Mouse (Mus musculus) hindbrain, embryonic 11.5 days (tissue): ENCODE results near the gene Utp11. TPM values are rescaled to one million over a fixed set of nuclear protein-coding genes. Genes with fewer than 3 reads are reported as not detected.

Experiments
- ATAC-seq: fragments of 200-750 bp; cut with Nextera tagmentation; 2 replicates; pipeline ENCODE4 v1.8.0; 2017; ENCODE audit warnings: mild to moderate bottlenecking, moderate TSS enrichment, moderate library complexity; ENCODE audit not compliant: low FRiP score
- DNase-seq: peaks from one replicate; pipeline ENCODE4 v3.0.0-alpha.2; 2015; ENCODE audit warnings: low spot score
- H3K27ac ChIP-seq: fragments of 300-500 bp; sonication (generic); 2 replicates; pipeline ENCODE4 v1.5.1; 2014; ENCODE audit warnings: mild to moderate bottlenecking, low read depth, low read length
- H3K27me3 ChIP-seq: fragments of 300-500 bp; sonication (generic); 2 replicates; pipeline ENCODE4 v1.6.1; 2014; ENCODE audit warnings: mild to moderate bottlenecking, low read length, moderate library complexity, mixed read lengths; ENCODE audit not compliant: control insufficient read depth, insufficient read depth
- H3K36me3 ChIP-seq: fragments of 300-500 bp; sonication (generic); 2 replicates; pipeline ENCODE4 v1.6.1; 2014; ENCODE audit warnings: mild to moderate bottlenecking, low read length, moderate library complexity, mixed read lengths; ENCODE audit not compliant: control insufficient read depth, insufficient read depth
- H3K4me1 ChIP-seq: fragments of 300-500 bp; sonication (generic); replicated peaks from 2 replicates; pipeline ENCODE4 v1.6.1; 2014; ENCODE audit warnings: low read length, mixed read lengths; ENCODE audit not compliant: control insufficient read depth, insufficient read depth
- H3K4me2 ChIP-seq: fragments of 300-500 bp; sonication (generic); replicated peaks from 2 replicates; pipeline ENCODE4 v1.6.1; 2014; ENCODE audit warnings: mild to moderate bottlenecking, low read depth, low read length
- H3K4me3 ChIP-seq: fragments of 300-500 bp; sonication (generic); 2 replicates; pipeline ENCODE4 v1.5.1; 2014; ENCODE audit warnings: low read depth, low read length
- H3K9ac ChIP-seq: fragments of 300-500 bp; sonication (generic); 2 replicates; pipeline ENCODE4 v1.6.1; 2014; ENCODE audit warnings: low read depth, low read length
- H3K9me3 ChIP-seq: fragments of 300-500 bp; sonication (generic); 2 replicates; pipeline ENCODE4 v1.6.1; 2016; ENCODE audit warnings: low read length; ENCODE audit not compliant: control insufficient read depth
- WGBS: fragments of 180-500 bp; shearing (Covaris S2); extraction: QIAGEN DNeasy Blood & Tissue Kit; methylation state at CpG from one replicate; pipeline ENCODE4 v1.1.7; 2014; 5-methylcytosine and 5-hydroxymethylcytosine counted together
- polyA plus RNA-seq: library from polyadenylated mRNA; unstranded; fragments of >200 nt; fragmentation: Nextera tagmentation; extraction: Ambion mirVana; gene quantifications from 2 replicates; pipeline ENCODE4 v1.2.1, GENCODE M21; 2014

Utp11 gene
- polyA plus RNA-seq, 1 experiment from 2014 or later = 67.5 TPM

- H3K9me3 ChIP-seq = no peaks in the 10 kb centered on the region
- peaks cover 8% of the 10 kb centered on the region; the same call in 1 of the 2 replicates for H3K36me3 ChIP-seq
- no peaks in the 10 kb centered on the region for H3K27me3 ChIP-seq
- no peak overlapping the region for H3K9ac ChIP-seq
- DNase-seq (no peak), ATAC-seq (no peak)
- WGBS = 83% methylated on average over 4 of the region's 4 CpGs
- no peaks in the 10 kb centered on the region for H3K4me1 ChIP-seq
- no peak overlapping the region for H3K27ac ChIP-seq
- H3K4me2 ChIP-seq = no peak overlapping the region
- H3K4me3 ChIP-seq = no peak overlapping the region
These were observed 8.4 kb downstream of the Utp11 start for GRCm38 (mm10) chr4:124685004-124685403.

DNA sequence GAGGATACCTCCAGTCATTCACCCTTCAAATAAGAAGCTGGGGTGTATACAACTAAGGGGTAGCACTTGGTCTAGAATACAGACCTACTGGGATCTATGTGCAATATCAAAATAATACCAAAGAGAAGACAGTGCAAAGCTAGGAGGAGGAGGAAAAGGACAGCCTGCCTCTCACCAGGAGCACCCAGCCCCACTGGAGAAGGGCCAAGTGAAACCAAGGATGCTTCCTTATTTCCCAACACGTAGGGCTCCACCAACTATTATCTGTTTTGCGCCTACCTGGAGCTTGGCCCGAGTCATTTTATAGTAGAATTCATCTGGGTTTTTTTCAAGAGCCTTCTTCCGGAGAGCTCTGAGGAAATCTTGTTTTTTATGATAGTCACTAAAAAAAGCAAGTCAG is 9.9 kb downstream of the Utp11 start:
- Histone ChIP-seq H3K4me3 (no peak overlapping the region), H3K4me1 (no peaks in the 10 kb centered on the region), H3K27me3 (no peaks in the 10 kb centered on the region), H3K36me3 (peaks cover 8% of the 10 kb centered on the region; the same call in 1 of the 2 replicates), H3K9me3 (no peaks in the 10 kb centered on the region), H3K4me2 (no peak overlapping the region), H3K27ac (no peak overlapping the region), H3K9ac (no peak overlapping the region)
- DNase-seq (no peak), ATAC-seq (no peak)
- 93% methylated on average over 4 of the region's 4 CpGs for WGBS

DNA sequence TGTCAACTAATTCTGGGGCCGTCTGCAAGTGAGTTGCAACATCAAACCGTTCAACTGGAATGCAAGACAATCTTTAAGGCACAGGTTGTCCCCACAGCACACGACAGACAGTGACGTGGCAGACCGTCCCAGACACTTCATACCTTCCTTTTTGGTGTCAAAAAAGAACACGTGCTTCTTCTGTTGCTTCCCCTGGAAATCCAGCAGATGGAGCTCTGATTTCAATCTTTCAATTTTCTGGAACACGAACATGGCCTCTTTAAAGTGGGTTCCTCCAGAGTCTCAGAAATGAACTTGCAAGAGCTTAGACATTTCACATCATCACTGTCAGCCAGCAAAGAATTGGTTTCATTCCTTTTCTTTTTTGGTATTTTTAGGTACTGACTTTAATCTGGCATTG is 11.1 kb downstream of the Utp11 start:
- no peak overlapping the region for H3K4me3 ChIP-seq
- no peaks in the 10 kb centered on the region for H3K4me1 ChIP-seq
- no peak overlapping the region for H3K4me2 ChIP-seq
- H3K9me3 ChIP-seq = no peaks in the 10 kb centered on the region
- no peak overlapping the region for H3K9ac ChIP-seq
- WGBS = 69% methylated on average over 7 of the region's 7 CpGs
- ATAC-seq (no peak), DNase-seq (no peak)
- H3K27ac ChIP-seq = no peak overlapping the region
- H3K27me3 ChIP-seq = no peaks in the 10 kb centered on the region
- H3K36me3 ChIP-seq = peaks cover 11% of the 10 kb centered on the region; the same call in 1 of the 2 replicates

- H3K27ac ChIP-seq = no peak overlapping the region
- no peak overlapping the region for H3K4me3 ChIP-seq
- no peak for DNase-seq
- H3K27me3 ChIP-seq = peaks cover 7% of the 10 kb centered on the region; the same call in 1 of the 2 replicates
- peaks cover 10% of the 10 kb centered on the region for H3K4me1 ChIP-seq
- no peak for ATAC-seq
- no peak overlapping the region for H3K4me2 ChIP-seq
- 83% methylated on average over 6 of the region's 6 CpGs for whole genome bisulfite sequencing
- H3K36me3 ChIP-seq = 0 out of 2 replicates have a peak, but pooled peaks cover 3% of the 10 kb centered on the region
- no peaks in the 10 kb centered on the region for H3K9me3 ChIP-seq
- no peak overlapping the region for H3K9ac ChIP-seq
These were observed 17.4 kb downstream of the Utp11 start for GRCm38 (mm10) chr4:124675958-124676357.

GRCm38 (mm10) chr4:124675037-124675436 is 18.4 kb downstream of the Utp11 start:
- Histone ChIP-seq H3K9ac (no peak overlapping the region), H3K9me3 (no peaks in the 10 kb centered on the region), H3K4me1 (peaks cover 10% of the 10 kb centered on the region), H3K4me2 (no peak overlapping the region), H3K36me3 (0 out of 2 replicates have a peak, but pooled peaks cover 3% of the 10 kb centered on the region), H3K4me3 (no peak overlapping the region), H3K27ac (no peak overlapping the region), H3K27me3 (peaks cover 11% of the 10 kb centered on the region)
- DNase-seq (peak; percentile 91), ATAC-seq (no peak)
- WGBS = 1% methylated on average over 4 of the region's 4 CpGs

DNA sequence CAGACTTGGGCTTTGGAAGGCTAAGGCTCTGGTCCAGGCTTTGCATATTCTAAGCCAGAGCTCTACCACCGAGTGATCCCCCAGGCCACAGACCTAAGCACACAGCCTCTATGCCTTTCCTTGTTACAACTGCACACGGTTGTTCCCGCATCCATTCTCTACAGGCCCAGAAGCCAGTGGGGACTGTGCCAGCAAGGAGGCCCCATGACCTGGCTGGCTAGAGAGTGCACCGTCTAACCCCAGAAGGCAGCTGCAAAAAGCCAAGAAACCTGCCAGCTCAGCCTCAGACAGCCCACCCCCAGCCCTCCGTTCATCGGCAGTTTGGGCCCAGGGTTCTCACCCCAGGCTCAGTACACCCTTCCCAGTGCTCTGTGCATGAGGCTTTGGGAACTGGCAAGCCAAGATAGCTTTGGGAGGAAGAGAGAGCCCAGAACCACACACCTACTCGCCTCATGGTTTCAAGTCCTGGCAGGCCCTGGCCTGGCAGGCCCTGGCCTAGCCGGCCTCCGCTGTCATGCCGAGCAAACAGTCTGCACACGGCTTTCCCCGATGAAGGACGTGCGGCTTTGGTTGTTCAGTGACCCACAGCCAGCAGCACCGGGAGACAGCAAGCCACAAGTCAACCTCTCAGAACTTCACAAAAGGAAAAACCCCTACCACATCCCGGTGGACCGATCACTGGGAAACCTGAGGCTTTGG is 18.9 kb downstream of the Utp11 start:
- Histone ChIP-seq H3K36me3 (0 out of 2 replicates have a peak, but pooled peaks cover 3% of the 10 kb centered on the region), H3K27ac (no peak overlapping the region), H3K4me2 (no peak overlapping the region), H3K4me3 (no peak overlapping the region), H3K9ac (no peak overlapping the region), H3K27me3 (peaks cover 11% of the 10 kb centered on the region), H3K9me3 (no peaks in the 10 kb centered on the region), H3K4me1 (peaks cover 10% of the 10 kb centered on the region)
- DNase-seq (no peak), ATAC-seq (no peak)
- 57% methylated on average over 17 of the region's 17 CpGs for WGBS

DNA sequence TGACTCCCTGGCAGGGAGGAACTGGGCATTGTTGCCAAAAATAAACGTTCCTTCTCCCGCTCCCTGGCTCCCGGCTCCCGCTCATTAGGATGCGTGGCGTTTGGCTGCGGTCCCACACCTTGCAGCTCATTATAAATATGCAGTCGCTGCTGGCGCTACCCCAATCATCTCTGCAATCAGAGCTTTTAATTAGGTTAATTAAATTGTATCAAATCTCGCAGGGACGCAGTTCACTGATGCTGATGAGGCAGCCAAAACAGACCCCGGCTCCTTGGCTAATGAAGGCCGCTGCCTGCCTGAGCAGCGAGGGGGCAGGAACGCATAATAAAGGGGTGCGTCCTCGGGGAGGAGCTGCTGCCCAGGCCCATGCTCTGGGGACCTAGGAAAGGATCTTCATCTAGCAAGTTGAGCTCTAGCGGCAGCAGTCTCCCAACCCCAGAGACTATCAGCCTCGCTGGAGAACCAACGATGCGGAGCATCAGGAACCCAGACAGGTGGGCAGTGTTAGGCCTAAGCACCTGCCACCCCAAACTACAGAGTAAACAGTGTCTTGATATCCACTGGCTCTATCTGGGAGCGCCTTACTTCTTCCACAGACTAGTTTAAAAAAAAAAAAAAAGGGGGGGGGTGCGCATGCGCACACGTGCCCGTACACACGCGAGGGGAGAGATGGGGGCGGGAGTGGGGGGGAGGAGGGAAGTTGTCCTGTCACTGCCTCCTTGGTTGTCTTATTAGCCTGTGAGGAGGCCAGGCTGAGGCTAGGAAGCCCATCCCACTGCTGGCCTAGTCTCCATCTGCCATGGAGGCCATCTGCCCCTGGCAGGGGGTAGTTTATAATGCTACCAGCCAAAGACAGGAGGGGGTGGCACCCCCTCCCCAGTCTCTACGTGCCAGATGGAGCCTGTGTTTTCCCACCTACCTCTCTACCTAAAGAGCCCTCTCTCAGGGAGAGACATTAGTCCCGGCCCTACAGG is 20.8 kb downstream of the Utp11 start:
- peak; percentile 50 for ATAC-seq
- WGBS = 2% methylated on average over 24 of the region's 31 CpGs
- H3K27ac ChIP-seq = peak overlapping the region; percentile 27; the same call in 1 of the 2 replicates
- no peaks in the 10 kb centered on the region for H3K9me3 ChIP-seq
- H3K4me1 ChIP-seq = peaks cover 18% of the 10 kb centered on the region
- H3K27me3 ChIP-seq = peaks cover 11% of the 10 kb centered on the region
- no peak for DNase-seq
- H3K36me3 ChIP-seq = 0 out of 2 replicates have a peak, but pooled peaks cover under 1% of the 10 kb centered on the region
- H3K9ac ChIP-seq = no peak overlapping the region; the same call in 1 of the 2 replicates
- no peak overlapping the region; the same call in 1 of the 2 replicates for H3K4me3 ChIP-seq
- H3K4me2 ChIP-seq = peak overlapping the region; percentile 28

GRCm38 (mm10) chr4:124671583-124671982 is 21.8 kb downstream of the Utp11 start:
- H3K4me1 ChIP-seq = peaks cover 23% of the 10 kb centered on the region
- no peak overlapping the region for H3K9ac ChIP-seq
- 34% methylated on average over 7 of the region's 7 CpGs for WGBS
- no peak overlapping the region for H3K27ac ChIP-seq
- no peak for DNase-seq
- no peak for ATAC-seq
- no peaks in the 10 kb centered on the region for H3K36me3 ChIP-seq
- H3K4me3 ChIP-seq = no peak overlapping the region
- peaks cover 14% of the 10 kb centered on the region for H3K27me3 ChIP-seq
- no peak overlapping the region for H3K4me2 ChIP-seq
- H3K9me3 ChIP-seq = no peaks in the 10 kb centered on the region
